Mouse (Mus musculus) left cerebral cortex, adult 11 months (tissue): ENCODE measurements around the gene Ctsh.
"Not testable (repeated sequence)": the region's sequence is repeated elsewhere in the genome, so short reads cannot be mapped to it uniquely, and the experiment has no call there.

Source experiments
- DNase-seq: peaks from one replicate; pipeline ENCODE4 v3.0.0; 2022; ENCODE audit warnings: low spot score

Ctsh gene

DNA sequence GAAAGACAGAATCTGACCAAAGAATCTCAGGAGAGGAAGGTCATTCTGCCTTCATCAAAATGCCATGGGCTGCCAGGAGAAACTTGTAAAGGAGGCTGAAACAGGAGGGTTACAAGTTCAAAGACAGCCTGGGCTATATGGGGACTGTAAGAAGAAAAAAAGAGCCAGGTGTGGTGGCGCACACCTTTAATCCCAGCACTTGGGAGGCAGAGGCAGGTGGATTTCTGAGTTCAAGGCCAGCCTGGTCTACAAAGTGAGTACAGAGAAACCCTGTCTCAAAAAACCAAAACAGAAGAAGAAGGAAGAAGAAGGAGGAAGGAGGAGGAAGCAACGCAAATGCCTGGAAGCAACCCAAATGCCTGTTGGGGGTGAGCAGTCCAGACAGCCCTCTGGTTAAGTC, at the start of gene Ctsh:
Ctsh (plus strand) TSS at position 301 of the 400 bp plus-strand sequence.
- DNase-seq = no peak

- DNase-seq = no peak
These were observed 47.5 kb upstream of the Ctsh start for GRCm38 (mm10) chr9:90006432-90006831.

DNA sequence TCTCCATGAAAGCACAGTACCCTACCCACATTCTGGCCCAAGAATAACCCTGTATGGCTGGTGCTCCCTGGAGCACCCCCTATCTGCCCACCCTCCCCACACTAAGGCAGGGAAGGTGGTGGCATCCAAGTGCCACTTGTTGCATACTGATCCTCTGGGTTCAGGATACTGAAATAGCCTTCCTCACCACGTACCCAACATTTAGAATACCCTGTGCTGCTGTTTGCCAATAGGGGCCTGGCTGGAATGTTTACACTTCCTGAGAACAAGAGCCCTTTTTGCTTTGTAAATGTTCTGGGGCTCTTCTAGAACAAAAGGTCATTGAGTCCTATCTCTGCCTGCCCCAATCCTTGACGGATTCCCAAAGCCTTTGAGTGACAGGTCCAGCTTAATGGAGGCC, 46.9 kb upstream of the Ctsh start:
- DNase-seq = no peak

DNA sequence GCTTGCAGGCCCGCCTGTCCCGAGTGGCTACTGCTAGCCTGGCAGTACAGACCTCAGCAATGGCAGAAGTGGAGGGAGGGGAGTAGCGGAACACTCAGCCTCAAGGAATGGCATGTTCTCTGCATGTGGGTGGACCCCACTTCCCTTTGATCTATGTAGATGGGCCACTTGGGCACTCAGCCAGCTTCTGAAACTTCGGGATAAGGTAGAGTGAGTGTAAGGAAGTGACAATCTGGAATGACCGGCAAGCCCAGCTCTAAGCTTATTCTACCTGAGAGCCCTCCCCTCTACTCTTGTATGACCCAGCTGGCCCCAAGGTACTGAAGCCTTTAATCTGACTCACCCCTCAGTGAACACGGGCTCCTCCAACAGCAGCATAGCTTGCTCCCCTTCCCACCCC, 45.8 kb upstream of the Ctsh start:
- DNase-seq = no peak

DNA sequence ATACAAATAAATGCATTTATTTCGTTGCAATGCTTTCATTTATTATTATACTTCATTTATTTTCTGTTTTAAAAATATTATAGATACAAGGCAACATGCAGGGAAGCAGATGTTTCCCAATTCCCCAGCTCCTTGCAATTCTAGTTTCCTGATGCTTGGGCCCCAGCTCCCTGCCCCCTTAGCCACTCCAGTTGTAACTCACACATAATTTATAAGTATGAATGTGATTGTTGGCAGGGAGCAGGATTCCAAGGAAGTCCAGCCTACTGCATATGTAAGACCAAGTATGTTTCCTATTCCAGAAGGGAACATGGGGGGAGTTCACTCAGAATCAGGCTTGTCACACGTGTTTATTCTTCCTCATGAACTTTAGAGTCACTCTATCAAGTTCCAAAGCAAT, 42.1 kb upstream of the Ctsh start:
- no peak for DNase-seq

DNA sequence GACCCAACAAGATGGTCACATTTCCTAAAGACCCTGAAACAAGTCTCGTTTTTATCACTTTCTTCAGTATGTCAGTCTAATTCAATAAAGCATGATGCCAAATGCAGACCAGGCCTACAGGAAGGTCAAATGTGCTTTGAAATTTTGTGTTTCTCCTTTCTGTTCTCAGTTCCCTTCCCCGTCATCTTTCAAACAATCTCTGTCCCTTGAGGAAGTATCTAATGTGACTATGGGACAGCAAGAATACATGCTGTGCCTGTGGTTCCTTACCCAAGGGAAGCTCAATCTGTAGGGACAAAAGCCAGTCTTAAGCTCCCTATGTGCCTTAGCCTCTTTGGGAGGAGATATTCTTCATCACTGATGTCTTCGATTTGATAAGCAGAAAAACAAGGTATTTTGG, 39.3 kb upstream of the Ctsh start:
- no peak for DNase-seq

GRCm38 (mm10) chr9:90016204-90016603, 37.7 kb upstream of the Ctsh start:
- DNase-seq = no peak

GRCm38 (mm10) chr9:90020866-90021265, 33.1 kb upstream of the Ctsh start:
- peak; percentile 37 for DNase-seq

GRCm38 (mm10) chr9:90021442-90021841, 32.5 kb upstream of the Ctsh start:
- no peak for DNase-seq

DNA sequence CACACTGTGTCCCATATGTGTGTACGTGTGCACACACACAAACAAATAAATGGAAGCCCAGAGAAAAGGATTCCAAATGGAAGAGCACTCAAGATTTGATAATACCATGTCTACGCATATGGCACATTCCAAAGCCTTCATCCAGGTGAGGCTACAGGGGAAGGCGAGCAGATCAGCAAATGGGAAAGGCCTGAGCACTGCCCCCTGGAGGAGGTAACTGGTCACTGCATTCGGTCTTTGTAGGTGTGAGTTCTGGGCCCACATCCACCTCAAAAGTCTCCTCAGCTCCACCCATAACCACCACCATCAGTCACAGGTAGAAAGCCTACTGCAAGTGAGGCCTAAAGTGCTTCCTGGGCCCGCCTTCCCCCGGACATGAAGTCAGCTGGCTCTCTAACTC, 26.2 kb upstream of the Ctsh start:
- DNase-seq = no peak

DNA sequence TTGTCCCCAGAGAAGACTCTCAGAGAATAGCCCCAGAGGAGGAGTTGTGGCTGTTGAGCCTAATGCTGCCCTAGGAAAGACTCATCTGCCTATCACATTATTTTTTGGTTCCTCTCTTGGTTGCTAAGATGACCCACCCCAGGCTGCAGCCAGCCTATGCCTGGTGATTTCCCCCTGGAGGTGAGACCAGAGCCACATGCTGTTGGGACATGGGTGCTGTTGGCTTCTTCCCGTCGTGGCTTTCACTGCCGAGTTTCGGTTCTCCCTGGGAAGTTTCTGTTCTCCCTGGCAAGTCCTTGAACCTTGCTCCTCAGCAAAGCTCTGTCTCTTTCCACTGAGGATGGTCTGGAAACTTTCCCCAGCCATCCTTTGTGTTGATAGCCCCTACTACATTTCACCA, 20.0 kb upstream of the Ctsh start:
- no peak for DNase-seq

DNA sequence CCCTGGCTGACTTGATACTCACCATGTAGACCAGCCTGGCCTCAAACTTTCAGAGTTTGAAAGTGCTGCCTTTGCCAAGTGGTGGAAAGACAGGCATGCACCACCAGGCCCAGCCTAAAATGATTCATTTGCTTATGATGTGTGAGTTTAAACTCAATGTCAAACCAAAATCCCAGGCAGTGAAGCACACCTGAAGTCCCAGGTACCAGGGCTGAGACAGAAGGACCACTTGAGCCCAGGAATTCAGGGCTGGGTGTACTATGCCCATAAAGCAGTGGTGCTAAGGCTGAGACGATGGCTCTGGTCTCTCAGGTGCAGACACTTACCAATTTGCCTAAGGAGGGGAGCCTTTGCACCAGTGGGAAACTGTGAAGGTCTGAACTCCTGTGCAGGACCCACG, 18.8 kb upstream of the Ctsh start:
- DNase-seq = no peak

GRCm38 (mm10) chr9:90035794-90036193, 18.2 kb upstream of the Ctsh start:
- no peak for DNase-seq

GRCm38 (mm10) chr9:90036313-90036712, 17.6 kb upstream of the Ctsh start:
- no peak for DNase-seq

DNA sequence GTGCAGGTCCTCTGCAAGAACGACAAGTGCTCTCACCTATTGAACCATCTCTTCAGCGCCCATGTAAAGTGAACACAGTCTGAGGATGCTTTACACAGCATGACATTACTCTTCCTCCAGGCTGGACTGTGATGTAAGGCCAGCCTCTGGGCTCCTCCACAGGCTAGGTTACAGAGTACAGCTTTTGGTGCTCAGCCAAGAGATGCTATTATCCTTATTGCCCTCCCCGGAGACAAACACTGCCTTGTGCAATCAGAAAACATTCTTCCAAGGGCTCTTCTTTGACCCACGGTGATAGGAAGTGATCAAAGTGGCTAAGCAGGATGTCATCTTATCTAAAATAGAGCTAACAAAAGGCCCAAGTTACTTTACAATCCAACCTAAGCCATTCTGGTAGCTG, 15.4 kb upstream of the Ctsh start:
- no peak for DNase-seq

- DNase-seq = no peak
These were observed 13.0 kb upstream of the Ctsh start for GRCm38 (mm10) chr9:90040916-90041315.

DNA sequence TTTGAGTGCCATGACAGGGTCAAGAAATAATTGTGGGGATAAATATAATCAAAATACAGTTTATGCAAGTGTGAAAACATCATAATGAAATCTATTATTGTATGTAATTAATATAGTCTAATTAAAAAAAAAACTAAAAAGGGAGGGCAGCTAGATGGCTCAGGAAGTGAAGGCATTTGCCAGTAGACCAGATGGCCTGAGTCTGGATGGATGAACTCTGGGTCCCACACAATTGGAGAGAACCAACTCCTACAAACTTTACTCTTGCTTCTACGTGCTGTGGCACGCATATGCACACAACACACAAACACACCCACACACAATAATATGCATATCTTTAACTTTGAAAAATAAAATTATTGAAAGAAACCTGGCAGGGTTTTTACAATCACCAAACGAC, 12.4 kb upstream of the Ctsh start:
- DNase-seq = no peak

GRCm38 (mm10) chr9:90042906-90043305, 11.0 kb upstream of the Ctsh start:
- DNase-seq = not testable (repeated sequence)

DNA sequence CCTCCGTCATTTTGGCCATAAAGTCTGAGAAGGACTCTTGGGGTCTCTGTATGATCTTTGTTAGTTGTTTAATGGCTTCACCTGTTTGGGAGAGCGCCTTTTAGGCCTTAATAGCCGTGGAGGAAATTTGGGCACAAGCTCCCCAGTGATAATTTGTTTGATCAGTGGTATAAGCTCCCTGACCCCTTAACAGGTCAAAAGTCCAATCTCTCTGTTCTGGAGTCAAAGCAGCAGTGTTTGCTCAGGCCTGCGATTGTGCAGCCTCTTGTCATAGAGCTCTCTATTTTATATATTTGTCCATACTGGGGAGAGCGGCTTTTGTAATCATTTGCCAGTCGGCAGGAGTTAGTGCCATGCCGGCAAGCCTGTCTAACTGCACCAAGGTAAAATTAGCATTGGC, 8.8 kb upstream of the Ctsh start:
- no peak for DNase-seq

DNA sequence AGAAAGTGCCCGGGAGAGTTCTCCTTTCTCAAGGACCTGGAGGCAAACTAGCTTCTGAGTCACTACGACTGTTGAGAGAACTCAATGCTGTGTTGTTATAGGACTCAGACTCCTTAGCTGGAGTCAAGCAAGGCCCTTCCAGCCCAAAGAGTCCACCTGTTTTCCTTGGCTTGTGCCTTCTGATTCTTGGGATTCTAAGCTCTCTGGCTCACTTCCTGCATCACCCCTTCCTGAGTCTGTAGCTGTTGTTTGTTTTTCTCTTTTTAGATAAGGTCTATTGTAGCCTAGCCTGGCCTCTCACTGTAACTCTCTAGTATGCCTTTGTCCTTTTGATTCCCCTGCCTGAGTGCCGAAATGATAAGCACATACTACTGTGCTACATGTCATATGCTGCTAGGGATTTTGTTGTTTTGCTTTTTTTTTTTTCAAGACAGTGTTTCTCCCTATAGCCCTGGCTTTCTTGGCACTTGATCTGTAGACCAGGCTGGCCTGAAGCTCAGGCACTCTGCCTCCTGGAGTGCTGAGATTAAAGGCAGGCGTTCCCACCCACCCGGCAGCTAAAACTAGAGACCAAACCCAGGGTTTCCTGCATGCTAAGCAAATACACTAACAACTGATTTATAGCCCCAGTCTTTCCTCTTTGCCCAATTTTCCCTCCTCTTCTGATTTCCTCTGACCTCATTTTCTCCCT, 5.9 kb upstream of the Ctsh start:
- no peak for DNase-seq

GRCm38 (mm10) chr9:90054371-90055145, 606 bp downstream of the Ctsh start:
- DNase-seq = peak; percentile 21

GRCm38 (mm10) chr9:90055409-90055808, 1.5 kb downstream of the Ctsh start:
- DNase-seq = no peak

- no peak for DNase-seq
These were observed 2.0 kb downstream of the Ctsh start for GRCm38 (mm10) chr9:90055911-90056310.

DNA sequence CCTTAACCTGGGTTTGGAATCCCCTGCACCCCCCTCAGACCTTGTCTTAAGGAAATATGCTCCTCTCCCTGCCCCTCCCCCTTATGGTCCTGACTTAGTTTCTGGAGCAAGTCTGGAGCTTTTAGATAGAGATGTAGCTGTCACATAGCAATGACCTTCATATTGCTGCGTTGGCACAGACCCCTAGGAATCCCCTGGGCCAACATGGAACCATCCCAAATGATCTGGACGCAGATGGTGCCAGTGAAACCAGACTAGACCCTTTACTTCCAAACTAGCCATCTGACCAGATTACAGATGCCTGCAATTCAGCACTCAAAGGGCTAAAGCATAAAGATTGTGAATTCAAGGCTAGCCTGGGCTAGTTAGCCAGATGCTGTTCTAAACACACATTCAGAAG, 2.8 kb downstream of the Ctsh start:
- DNase-seq = no peak
